Mouse (Mus musculus) CH12.LX (cell line): ENCODE data around the gene Opcml. TPM values are rescaled to one million over a fixed set of nuclear protein-coding genes. Genes with fewer than 3 reads are reported as not detected.

Experiments used
- DNase-seq: peaks from one replicate; pipeline ENCODE4 v3.0.0-alpha.2; 2013; ENCODE audit errors: extremely low read depth
- H3K27ac ChIP-seq: 2 replicates; pipeline ENCODE4 v1.5.1; 2012; ENCODE audit warnings: low read depth, mild to moderate bottlenecking, control low read depth, moderate library complexity; ENCODE audit not compliant: insufficient read depth
- H3K27me3 ChIP-seq: replicated peaks from 2 replicates; pipeline ENCODE3; 2012; ENCODE audit warnings: inconsistent platforms
- H3K36me3 ChIP-seq, 2 experiments: replicated peaks in 1 of 2; 2 replicates each; pipeline versions ENCODE3 to v1.6.1; 2012; ENCODE audit warnings: inconsistent platforms in 1 of 2, low read length in 1 of 2, mild to moderate bottlenecking in 1 of 2, mixed read lengths in 1 of 2, moderate library complexity in 1 of 2; ENCODE audit not compliant: control insufficient read depth in 1 of 2, insufficient read depth in 1 of 2
- H3K4me1 ChIP-seq, 2 experiments: 2 replicates each; pipeline ENCODE4 v1.6.1; 2012; ENCODE audit warnings: inconsistent platforms in 1 of 2, moderate library complexity in 1 of 2; ENCODE audit not compliant: insufficient read depth in 2 of 2, control insufficient read depth in 1 of 2
- H3K4me2 ChIP-seq: 2 replicates; pipeline ENCODE4 v1.6.1; 2012; ENCODE audit warnings: low read depth, mild to moderate bottlenecking, control low read depth; ENCODE audit not compliant: poor library complexity, insufficient read depth, severe bottlenecking
- H3K4me3 ChIP-seq, 3 experiments: fragments of 150-350 bp in 1 of 3; sonication (generic) in 1 of 3; replicated peaks in 1 of 3; 2 replicates each; pipeline versions ENCODE3 to v1.5.1; 2011 to 2012; ENCODE audit warnings: low read depth in 2 of 3, low read length in 2 of 3, mild to moderate bottlenecking in 2 of 3, moderate library complexity in 2 of 3, control low read depth in 1 of 3, improper control_type of control experiment in 1 of 3, inconsistent platforms in 1 of 3, mixed read lengths in 1 of 3; ENCODE audit not compliant: poor library complexity in 1 of 3
- H3K79me2 ChIP-seq: replicated peaks from 2 replicates; pipeline ENCODE4 v1.6.1; 2012; ENCODE audit warnings: mild to moderate bottlenecking, moderate library complexity; ENCODE audit not compliant: control insufficient read depth, poor library complexity, insufficient read depth, severe bottlenecking; ENCODE audit errors: extremely low read depth
- H3K9ac ChIP-seq: 2 replicates; pipeline ENCODE4 v1.6.1; 2012; ENCODE audit warnings: low read depth, mild to moderate bottlenecking, control low read depth, moderate library complexity; ENCODE audit not compliant: insufficient read depth
- H3K9me3 ChIP-seq: replicated peaks from 2 replicates; pipeline ENCODE3; 2012; ENCODE audit warnings: low read length, inconsistent platforms, mixed read lengths
- CTCF ChIP-seq, 2 experiments: IDR thresholded peaks in 1 of 2; conservative IDR thresholded peaks in 1 of 2; 2 replicates each; pipeline ENCODE4 v1.5.1; 2011 to 2012; ENCODE audit warnings: low read depth in 2 of 2, low read length in 2 of 2, improper control_type of control experiment in 1 of 2, inconsistent platforms in 1 of 2, mild to moderate bottlenecking in 1 of 2, moderate library complexity in 1 of 2
- ELF1 ChIP-seq: IDR thresholded peaks from 2 replicates; pipeline ENCODE4 v1.6.1; 2014; ENCODE audit warnings: low read depth, mild to moderate bottlenecking, inconsistent platforms, low read length, improper control_type of control experiment
- EP300 ChIP-seq: IDR thresholded peaks from 2 replicates; pipeline ENCODE4 v1.6.1; 2011; ENCODE audit warnings: low read length, improper control_type of control experiment
- ETS1 ChIP-seq: conservative IDR thresholded peaks from 2 replicates; pipeline ENCODE4 v1.6.1; 2012; ENCODE audit warnings: low read depth, mild to moderate bottlenecking, inconsistent platforms, low read length, improper control_type of control experiment, moderate library complexity
- IRF4 ChIP-seq: IDR thresholded peaks from 2 replicates; pipeline ENCODE4 v1.6.1; 2014; ENCODE audit warnings: low read depth, mild to moderate bottlenecking, inconsistent platforms, low read length, improper control_type of control experiment
- JUN ChIP-seq: IDR thresholded peaks from 2 replicates; pipeline ENCODE4 v1.6.1; 2011; ENCODE audit warnings: low read depth, mild to moderate bottlenecking, low read length, improper control_type of control experiment, moderate library complexity; ENCODE audit not compliant: insufficient read depth
- JUND ChIP-seq: conservative IDR thresholded peaks from 2 replicates; pipeline ENCODE4 v1.6.1; 2011; ENCODE audit warnings: low read depth, low read length, improper control_type of control experiment
- KAT2A ChIP-seq: IDR thresholded peaks from 2 replicates; pipeline ENCODE4 v1.6.1; 2012; ENCODE audit warnings: low read length, improper control_type of control experiment, inconsistent platforms; ENCODE audit not compliant: insufficient replicate concordance
- MEF2A ChIP-seq: IDR thresholded peaks from 2 replicates; pipeline ENCODE4 v1.6.1; 2014; ENCODE audit warnings: low read depth, mild to moderate bottlenecking, inconsistent platforms, low read length, improper control_type of control experiment, borderline replicate concordance
- MYC ChIP-seq: IDR thresholded peaks from 2 replicates; pipeline ENCODE4 v1.6.1; 2011; ENCODE audit warnings: low read depth, mild to moderate bottlenecking, improper control_type of control experiment, low read length
- POLR2AphosphoS2 ChIP-seq: IDR thresholded peaks from 2 replicates; pipeline ENCODE4 v1.6.1; 2011; ENCODE audit warnings: low read depth, low read length, improper control_type of control experiment
- RAD21 ChIP-seq: IDR thresholded peaks from 2 replicates; pipeline ENCODE4 v1.6.1; 2011; ENCODE audit warnings: low read depth, mild to moderate bottlenecking, low read length, improper control_type of control experiment, moderate library complexity
- SMC3 ChIP-seq: IDR thresholded peaks from 2 replicates; pipeline ENCODE4 v1.6.1; 2011; ENCODE audit warnings: low read depth, low read length, improper control_type of control experiment
- TCF12 ChIP-seq: IDR thresholded peaks from 2 replicates; pipeline ENCODE4 v1.6.1; 2014; ENCODE audit warnings: low read depth, mild to moderate bottlenecking, inconsistent platforms, low read length, improper control_type of control experiment
- USF1 ChIP-seq: IDR thresholded peaks from 2 replicates; pipeline ENCODE4 v1.6.1; 2014; ENCODE audit warnings: low read depth, mild to moderate bottlenecking, inconsistent platforms, low read length, improper control_type of control experiment
- ZC3H11A ChIP-seq: IDR thresholded peaks from 2 replicates; pipeline ENCODE4 v1.6.1; 2012; ENCODE audit warnings: low read depth, mild to moderate bottlenecking, inconsistent platforms, low read length, improper control_type of control experiment
- ZKSCAN1 ChIP-seq: IDR thresholded peaks from 2 replicates; pipeline ENCODE4 v1.6.1; 2012; ENCODE audit warnings: low read depth, inconsistent platforms, low read length, improper control_type of control experiment, borderline replicate concordance
- dilution Hi-C: fragments of 300-500 bp; cut with MboI; formaldehyde crosslinking; loops from 2 replicates; pipeline ENCODE4 v1.14.3; 2020; ENCODE audit warnings: low sequenced_read_pairs; ENCODE audit not compliant: extremely low pct_unique_long_range_greater_than_20kb, extremely low pct_ligation_motif_present
- in situ Hi-C: fragments of 300-500 bp; cut with MboI; formaldehyde crosslinking; loops from 3 replicates; pipeline ENCODE4 v1.14.3; 2019; ENCODE audit warnings: low sequenced_read_pairs, low pct_ligation_motif_present, low pct_unique_long_range_greater_than_20kb, mixed read lengths
- polyA plus RNA-seq: library from polyadenylated mRNA; unstranded; fragments of >175 nt; gene quantifications from 2 replicates; pipeline ENCODE4 v1.2.1, GENCODE M21; 2012; ENCODE audit warnings: low read depth; ENCODE audit not compliant: insufficient read length
- total RNA-seq, 2 experiments: library from RNA; depleted of rRNA; stranded (reverse); fragments of 300-350 nt in 1 of 2; fragments of >200 nt in 1 of 2; gene quantifications; 2 replicates each; pipeline ENCODE4 v1.2.3; 2012 to 2014

The Opcml gene
- total and polyA plus RNA-seq, 3 experiments, result 0.34 to 0.60 TPM; not detected in 1

GRCm38 (mm10) chr9:28287485-28287884 is 496.9 kb downstream of the Opcml start:
- Histone ChIP-seq H3K36me3 (no peaks in the 10 kb centered on the region), H3K9ac (no peak overlapping the region), H3K4me3 (no peak overlapping the region), H3K4me1 (0 out of 4 replicates have a peak, but pooled peaks cover 0 to 4% of the 10 kb centered on the region in 2 experiments), H3K9me3 (peaks cover 46% of the 10 kb centered on the region), H3K27ac (no peak overlapping the region), H3K79me2 (no peaks in the 10 kb centered on the region), H3K4me2 (no peak overlapping the region), H3K27me3 (no peaks in the 10 kb centered on the region)
- dilution Hi-C loops (no loop called here), in situ Hi-C loops (no loop called here)
- no peak for DNase-seq
- TF ChIP-seq MYC (no peak), TCF12 (no peak), EP300 (no peak), SMC3 (no peak), USF1 (no peak), JUN (no peak), ELF1 (no peak), ZKSCAN1 (no peak), KAT2A (no peak), JUND (no peak)

GRCm38 (mm10) chr9:28289696-28290330 is 499.2 kb downstream of the Opcml start:
- no peak overlapping the region for H3K9ac ChIP-seq
- H3K4me2 ChIP-seq, result no peak overlapping the region
- H3K4me3 ChIP-seq, result no peak overlapping the region
- TF ChIP-seq MYC, result no peak
- no peak for TF ChIP-seq JUN
- TF ChIP-seq ZC3H11A, result no peak
- no peak for TF ChIP-seq MEF2A
- TF ChIP-seq POLR2AphosphoS2, result no peak
- no peak for TF ChIP-seq IRF4
- TF ChIP-seq RAD21, result no peak
- no peak for TF ChIP-seq CTCF (conservative IDR thresholded peaks at IDR 0.05 in 1 of 2, IDR thresholded peaks at IDR 0.05 in 1 of 2; ENCODE audit: low read depth in 2 of 2, low read length in 2 of 2)
- no peak for TF ChIP-seq ETS1
- TF ChIP-seq, all 38 proteins: peak for 0
- dilution Hi-C loops (no loop called here), in situ Hi-C loops (no loop called here)
- Histone ChIP-seq H3K9me3 (peaks cover 47% of the 10 kb centered on the region), H3K79me2 (no peaks in the 10 kb centered on the region), H3K4me1 (0 out of 4 replicates have a peak, but pooled peaks cover 0 to 4% of the 10 kb centered on the region in 2 experiments), H3K27ac (no peak overlapping the region), H3K27me3 (no peaks in the 10 kb centered on the region), H3K36me3 (no peaks in the 10 kb centered on the region)
- no peak for DNase-seq
